Mouse (Mus musculus) olfactory bulb, adult 2 months (tissue): Measurements from ENCODE around the gene Tmc5.

Source experiments
- CTCF ChIP-seq: fragments of 200-500 bp; IDR thresholded peaks from 2 replicates; pipeline ENCODE4 v1.5.1; 2012; ENCODE audit warnings: low read depth, mild to moderate bottlenecking, low read length, moderate library complexity; ENCODE audit not compliant: insufficient read depth
- POLR2A ChIP-seq: fragments of 200-500 bp; IDR thresholded peaks from 2 replicates; pipeline ENCODE4 v1.6.1; 2012; ENCODE audit warnings: mild to moderate bottlenecking, low read depth, low read length, moderate library complexity; ENCODE audit not compliant: insufficient read depth

GRCm38 (mm10) chr7:118572039-118572438, 25.1 kb upstream of the Tmc5 start:
- TF ChIP-seq CTCF (no peak), POLR2A (no peak)
